Mouse (Mus musculus) liver, embryonic 11.5 days (tissue): ENCODE results near the gene Ddx27. TPM values are rescaled to one million over a fixed set of nuclear protein-coding genes. Genes with fewer than 3 reads are reported as not detected.
A peak's percentile ranks its signal among the peaks of the same experiment; 100 is the strongest.

ENCODE experiments used
- ATAC-seq: fragments of 200-750 bp; cut with Nextera tagmentation; replicated peaks from 2 replicates; pipeline ENCODE4 v1.8.0; 2017; ENCODE audit warnings: moderate number of reproducible peaks, mild to moderate bottlenecking, moderate TSS enrichment, moderate library complexity; ENCODE audit not compliant: low FRiP score
- DNase-seq: peaks from one replicate; pipeline ENCODE4 v3.0.0-alpha.2; 2017; ENCODE audit warnings: low spot score
- H3K27ac ChIP-seq: fragments of 300-500 bp; sonication (generic); 2 replicates; pipeline ENCODE4 v1.5.1; 2014; ENCODE audit warnings: mild to moderate bottlenecking, low read depth, low read length, control low read depth
- H3K27me3 ChIP-seq: fragments of 300-500 bp; sonication (generic); replicated peaks from 2 replicates; pipeline ENCODE4 v1.6.1; 2014; ENCODE audit warnings: low read length, mixed read lengths; ENCODE audit not compliant: control insufficient read depth, insufficient read depth
- H3K36me3 ChIP-seq: fragments of 300-500 bp; sonication (generic); 2 replicates; pipeline ENCODE4 v1.6.1; 2014; ENCODE audit warnings: mild to moderate bottlenecking, low read length, moderate library complexity, mixed read lengths; ENCODE audit not compliant: control insufficient read depth, insufficient read depth
- H3K4me1 ChIP-seq: fragments of 300-500 bp; sonication (generic); replicated peaks from 2 replicates; pipeline ENCODE4 v1.6.1; 2014; ENCODE audit warnings: low read length, mixed read lengths; ENCODE audit not compliant: control insufficient read depth, insufficient read depth
- H3K4me2 ChIP-seq: fragments of 300-500 bp; sonication (generic); 2 replicates; pipeline ENCODE4 v1.6.1; 2014; ENCODE audit warnings: mild to moderate bottlenecking, control low read depth, moderate library complexity
- H3K4me3 ChIP-seq: fragments of 300-500 bp; sonication (generic); 2 replicates; pipeline ENCODE4 v1.5.1; 2014; ENCODE audit warnings: low read depth, low read length, control low read depth
- H3K9ac ChIP-seq: fragments of 300-500 bp; sonication (generic); 2 replicates; pipeline ENCODE4 v1.6.1; 2014; ENCODE audit warnings: low read depth, low read length, control low read depth
- H3K9me3 ChIP-seq: fragments of 300-500 bp; sonication (generic); 2 replicates; pipeline ENCODE4 v1.6.1; 2016; ENCODE audit warnings: low read length, inconsistent platforms, mixed read lengths; ENCODE audit not compliant: control insufficient read depth
- WGBS: fragments of 180-500 bp; shearing (Covaris S2); extraction: QIAGEN DNeasy Blood & Tissue Kit; methylation state at CpG from one replicate; pipeline ENCODE4 v1.1.7; 2014; 5-methylcytosine and 5-hydroxymethylcytosine counted together
- polyA plus RNA-seq: library from polyadenylated mRNA; unstranded; fragments of >200 nt; fragmentation: Nextera tagmentation; extraction: Ambion mirVana; gene quantifications from 2 replicates; pipeline ENCODE4 v1.2.1, GENCODE M21; 2014

Gene Ddx27
- polyA plus RNA-seq = 102 and 103 TPM in 2 replicates

DNA sequence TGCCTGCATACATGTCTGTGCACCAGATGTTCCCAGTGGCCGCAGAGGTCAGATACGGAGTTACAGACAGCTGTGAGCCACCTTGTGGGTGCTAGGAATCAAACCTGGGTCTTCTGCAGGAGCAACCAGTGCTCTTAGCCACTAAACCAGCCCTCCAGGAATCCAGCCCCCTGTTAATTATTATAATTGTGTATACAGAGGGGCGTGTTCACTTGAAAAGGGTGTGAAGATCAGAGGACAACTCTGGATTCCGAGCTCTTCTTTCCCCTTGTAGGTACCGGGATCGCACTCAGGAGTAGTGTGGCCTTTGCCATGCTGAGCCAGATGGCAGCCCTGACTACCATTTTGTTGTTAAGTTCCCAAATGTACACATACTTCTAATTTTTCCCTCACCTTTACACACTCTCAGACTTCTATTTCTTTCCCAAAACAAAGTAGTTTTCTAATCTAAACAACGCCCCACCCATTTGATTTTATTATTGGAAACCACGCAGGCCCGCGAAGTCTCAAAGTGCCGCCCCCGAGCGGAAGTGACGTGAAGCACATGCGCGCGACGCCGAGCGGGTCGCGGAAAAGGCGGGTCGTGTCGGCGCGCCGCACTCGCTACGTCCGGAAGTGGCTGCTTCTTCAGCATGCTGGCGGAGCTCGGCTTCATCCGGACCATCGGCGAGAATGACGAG lies at the start of gene Ddx27:
Ddx27 (plus strand) TSS at position 492 of the 680 bp plus-strand sequence.
- Histone ChIP-seq H3K4me2 (peak within 1 kb of the TSS; percentile 97), H3K27ac (peak within 1 kb of the TSS; percentile 67), H3K27me3 (no peaks in the 10 kb centered on the region), H3K9me3 (no peaks in the 10 kb centered on the region), H3K4me3 (peak within 1 kb of the TSS; percentile 98), H3K4me1 (peaks cover 7% of the 10 kb centered on the region), H3K36me3 (peaks cover 13% of the 10 kb centered on the region), H3K9ac (peak within 1 kb of the TSS; percentile 92)
- peak; percentile 87 for ATAC-seq
- 3% methylated on average over 37 of the region's 37 CpGs for WGBS
- peak; percentile 94 for DNase-seq

DNA sequence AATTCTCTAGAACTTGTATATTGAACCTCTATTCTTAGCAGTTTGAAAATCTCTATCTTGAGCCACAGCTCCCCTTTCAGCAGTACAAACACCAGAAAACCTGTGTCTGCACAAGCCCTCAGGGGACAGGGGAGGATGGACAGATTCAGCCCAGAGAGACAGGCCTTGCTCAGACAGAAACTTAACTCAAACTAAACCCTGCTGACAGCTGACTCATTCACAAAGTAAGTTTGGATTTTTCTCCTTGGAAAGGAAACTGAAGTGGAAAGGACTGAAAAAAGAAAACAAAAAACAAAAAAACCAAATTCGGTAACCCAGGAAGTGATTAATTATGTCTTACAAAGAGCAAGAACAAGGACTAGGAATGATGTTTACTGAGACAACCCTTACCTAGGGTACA lies 41.8 kb upstream of the Ddx27 start:
- Histone ChIP-seq H3K4me1 (peaks cover 34% of the 10 kb centered on the region), H3K27me3 (no peaks in the 10 kb centered on the region), H3K4me2 (no peak overlapping the region), H3K4me3 (no peak overlapping the region), H3K9me3 (no peaks in the 10 kb centered on the region), H3K9ac (no peak overlapping the region), H3K36me3 (no peaks in the 10 kb centered on the region; the same call in 1 of the 2 replicates), H3K27ac (no peak overlapping the region)
- no peak for DNase-seq
- 74% methylated on average over 1 of the region's 1 CpGs for WGBS
- no peak for ATAC-seq

DNA sequence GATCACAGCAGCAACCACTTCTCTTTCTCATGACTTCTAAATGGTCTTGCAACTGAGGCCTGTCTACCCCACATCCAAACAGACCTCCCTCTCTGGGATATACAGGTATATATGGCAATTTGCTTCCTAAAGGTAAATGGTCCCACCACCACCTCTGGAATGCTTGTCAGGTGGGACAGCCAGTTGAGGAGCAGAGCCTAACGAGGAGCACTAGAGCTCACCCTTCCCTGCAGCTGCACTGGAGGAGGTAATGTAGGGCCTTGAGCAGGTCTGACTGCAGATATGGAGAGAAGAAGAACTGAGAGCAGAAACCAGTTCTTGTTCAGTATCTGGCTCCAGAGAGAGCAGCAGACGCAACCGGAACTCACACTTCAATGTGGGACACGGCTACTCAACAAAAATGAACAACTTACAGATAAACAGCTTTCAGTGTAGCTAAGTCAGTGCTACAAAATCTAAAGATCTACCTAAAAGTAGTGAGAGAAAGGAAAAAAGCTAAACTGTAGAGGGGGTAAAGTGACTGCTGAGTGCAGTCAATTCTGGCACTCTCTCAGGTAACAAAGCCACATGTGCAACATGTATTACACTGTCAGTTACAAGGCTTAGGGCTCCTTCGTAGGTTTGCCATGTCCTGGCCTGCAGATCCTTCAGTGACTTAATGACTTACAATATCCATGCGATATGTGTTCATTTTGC lies 40.7 kb upstream of the Ddx27 start:
- Histone ChIP-seq H3K27me3 (no peaks in the 10 kb centered on the region), H3K9ac (no peak overlapping the region), H3K9me3 (no peaks in the 10 kb centered on the region), H3K27ac (peak overlapping the region; percentile 45; the same call in 1 of the 2 replicates), H3K4me1 (peaks cover 34% of the 10 kb centered on the region), H3K4me2 (no peak overlapping the region), H3K36me3 (no peaks in the 10 kb centered on the region; the same call in 1 of the 2 replicates), H3K4me3 (no peak overlapping the region)
- WGBS = 65% methylated on average over 6 of the region's 6 CpGs
- ATAC-seq (no peak), DNase-seq (no peak)

DNA sequence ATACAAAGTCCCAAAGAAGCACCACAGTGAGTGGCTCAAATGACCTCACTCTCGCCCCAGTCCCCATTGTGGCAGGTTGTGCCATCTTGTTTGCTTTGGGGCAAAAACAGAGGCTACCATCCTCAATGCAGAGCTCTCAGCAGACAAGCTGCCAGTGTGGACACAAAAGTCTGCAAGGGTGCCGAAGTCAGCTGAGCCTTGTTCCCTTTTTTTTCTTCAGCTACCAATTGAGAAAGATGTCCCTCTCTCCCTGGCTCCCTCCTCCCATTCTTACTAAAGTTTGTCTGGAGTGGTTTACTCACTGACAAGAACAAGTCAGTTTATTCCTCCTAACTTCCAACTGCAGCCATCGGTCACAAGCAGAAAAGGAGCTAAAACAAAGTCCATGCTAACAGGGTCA lies 38.6 kb upstream of the Ddx27 start:
- Histone ChIP-seq H3K36me3 (no peaks in the 10 kb centered on the region; the same call in 1 of the 2 replicates), H3K9ac (no peak overlapping the region), H3K4me1 (peaks cover 36% of the 10 kb centered on the region), H3K4me3 (no peak overlapping the region), H3K27ac (peak overlapping the region; percentile 67), H3K9me3 (no peaks in the 10 kb centered on the region), H3K4me2 (peak overlapping the region; percentile 37), H3K27me3 (no peaks in the 10 kb centered on the region)
- 53% methylated on average over 3 of the region's 3 CpGs for WGBS
- ATAC-seq (no peak), DNase-seq (no peak)

DNA sequence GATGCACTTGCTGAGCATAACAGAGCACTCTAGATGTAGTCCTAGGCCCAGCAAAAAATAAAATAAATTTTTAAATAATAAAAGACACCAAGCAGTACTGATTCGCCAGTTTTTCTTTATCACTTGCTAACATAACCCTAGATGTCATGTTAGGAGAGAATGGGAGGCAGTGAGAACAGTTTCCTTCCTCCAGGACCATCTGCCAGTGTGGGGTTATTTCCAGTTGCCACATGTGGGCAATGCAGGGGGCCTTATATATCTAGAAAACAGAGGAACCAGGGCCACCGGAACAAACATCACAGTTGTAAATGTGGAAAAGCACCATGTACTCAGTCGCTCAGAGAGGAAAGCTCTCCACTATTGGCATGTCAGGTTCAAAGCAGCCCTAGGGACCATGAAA lies 37.5 kb upstream of the Ddx27 start:
- H3K9ac ChIP-seq = peak overlapping the region; percentile 49
- no peak overlapping the region for H3K4me3 ChIP-seq
- peak overlapping the region; percentile 34 for H3K4me2 ChIP-seq
- no peaks in the 10 kb centered on the region for H3K9me3 ChIP-seq
- H3K27ac ChIP-seq = peak overlapping the region; percentile 53
- H3K36me3 ChIP-seq = no peaks in the 10 kb centered on the region; the same call in 1 of the 2 replicates
- no peaks in the 10 kb centered on the region for H3K27me3 ChIP-seq
- WGBS = 36% methylated on average over 3 of the region's 3 CpGs
- DNase-seq = no peak
- peaks cover 36% of the 10 kb centered on the region for H3K4me1 ChIP-seq
- ATAC-seq = 0 out of 2 replicates have a peak, but pooled peaks have one; percentile 23

DNA sequence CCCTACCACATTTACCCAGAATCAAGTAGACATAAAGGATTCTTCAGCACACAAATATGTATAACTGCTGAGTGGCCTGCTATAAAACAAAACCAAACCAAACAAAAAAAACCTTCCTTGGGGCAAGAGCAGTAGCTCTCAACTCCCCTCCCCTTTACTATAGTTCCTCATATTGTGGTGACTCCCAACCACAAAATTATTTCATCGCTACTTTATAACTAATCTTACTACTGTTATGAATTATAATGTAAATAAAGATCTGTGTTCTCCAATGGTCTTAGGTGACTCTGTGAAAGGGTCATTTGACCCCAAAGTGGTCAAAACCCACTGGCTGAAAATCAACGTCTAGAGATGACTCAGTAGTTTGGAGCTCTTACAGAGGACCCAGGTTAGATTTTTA lies 34.8 kb upstream of the Ddx27 start:
- no peaks in the 10 kb centered on the region for H3K9me3 ChIP-seq
- no peaks in the 10 kb centered on the region; the same call in 1 of the 2 replicates for H3K36me3 ChIP-seq
- H3K4me3 ChIP-seq = no peak overlapping the region
- no peak overlapping the region for H3K27ac ChIP-seq
- ATAC-seq = no peak
- peaks cover 26% of the 10 kb centered on the region for H3K4me1 ChIP-seq
- WGBS = 49% methylated on average over 2 of the region's 2 CpGs
- DNase-seq = no peak
- no peaks in the 10 kb centered on the region for H3K27me3 ChIP-seq
- no peak overlapping the region for H3K4me2 ChIP-seq
- H3K9ac ChIP-seq = no peak overlapping the region

DNA sequence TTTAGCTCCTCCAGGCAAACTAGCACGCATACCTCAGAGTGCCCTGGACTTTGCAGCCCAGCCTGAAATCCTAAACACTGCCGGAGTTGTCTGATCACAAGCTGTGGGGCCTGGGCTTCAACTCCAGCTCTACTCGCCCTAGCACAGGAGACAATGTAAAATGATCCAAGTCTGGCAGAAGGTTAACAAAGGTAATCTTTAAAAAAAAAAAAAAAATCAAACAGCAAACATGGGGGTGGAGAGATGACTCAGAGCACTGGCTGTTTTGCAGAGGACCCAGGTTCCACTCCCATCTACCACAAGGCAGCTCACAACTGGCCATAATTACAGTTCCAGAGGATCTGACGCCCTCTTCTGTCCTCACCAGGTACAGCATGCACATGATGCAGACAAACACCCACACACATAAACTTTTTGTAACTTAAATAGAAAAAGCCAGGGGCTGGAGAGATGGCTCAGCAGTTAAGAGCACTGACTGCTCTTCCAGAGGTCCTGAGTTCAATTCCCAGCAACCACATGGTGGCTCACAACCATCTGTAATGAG lies 31.6 kb upstream of the Ddx27 start:
- no peak for ATAC-seq
- Histone ChIP-seq H3K27me3 (no peaks in the 10 kb centered on the region), H3K27ac (no peak overlapping the region), H3K9me3 (no peaks in the 10 kb centered on the region), H3K36me3 (no peaks in the 10 kb centered on the region), H3K9ac (no peak overlapping the region), H3K4me2 (no peak overlapping the region), H3K4me1 (peaks cover 2% of the 10 kb centered on the region; the same call in 1 of the 2 replicates), H3K4me3 (no peak overlapping the region)
- DNase-seq = no peak
- WGBS = 71% methylated on average over 4 of the region's 4 CpGs

DNA sequence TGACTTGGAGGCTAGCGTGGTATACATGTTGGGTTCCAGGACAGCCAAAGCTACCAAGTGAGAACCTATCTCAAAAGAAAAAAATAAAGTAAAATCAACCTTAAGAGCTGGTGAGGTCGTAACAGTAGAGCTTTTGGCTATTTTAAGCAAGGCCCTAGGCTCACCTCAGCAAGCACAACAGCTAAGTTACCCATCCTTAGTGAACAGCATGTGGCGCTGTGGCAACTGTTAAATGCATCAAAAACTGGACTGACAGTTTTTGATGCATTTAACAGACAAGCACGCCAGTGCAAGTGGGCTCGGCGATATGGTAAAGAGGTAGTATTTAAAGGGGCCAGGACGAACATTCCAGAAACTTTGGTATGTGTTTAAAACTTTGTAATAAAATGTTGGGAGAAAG lies 24.1 kb upstream of the Ddx27 start:
- Histone ChIP-seq H3K36me3 (no peaks in the 10 kb centered on the region), H3K27ac (no peak overlapping the region), H3K9ac (no peak overlapping the region), H3K9me3 (no peaks in the 10 kb centered on the region), H3K4me1 (peaks cover 33% of the 10 kb centered on the region), H3K27me3 (no peaks in the 10 kb centered on the region), H3K4me2 (no peak overlapping the region), H3K4me3 (no peak overlapping the region)
- ATAC-seq = no peak
- 77% methylated on average over 7 of the region's 7 CpGs for WGBS
- no peak for DNase-seq
